Mouse (Mus musculus): ENCODE data around the gene Asap2.
A peak's percentile ranks its signal among the peaks of the same experiment; 100 is the strongest.

The Asap2 gene

GRCm38 (mm10) chr12:21264970-21265369 lies 274.7 kb downstream of the Asap2 start:
- no peak for DNase-seq (ENCODE audit: low read depth, low spot score)

GRCm38 (mm10) chr12:21265501-21265900 lies 275.2 kb downstream of the Asap2 start:
- no peak for DNase-seq (ENCODE audit: low read depth, low spot score)

- peak; percentile 69 for DNase-seq (ENCODE audit: low read depth, low spot score)
Measured at GRCm38 (mm10) chr12:21265946-21266783, 275.9 kb downstream of the Asap2 start.

GRCm38 (mm10) chr12:21266784-21267098 lies 276.5 kb downstream of the Asap2 start:
- no peak for DNase-seq (ENCODE audit: low read depth, low spot score)

- no peak for DNase-seq (ENCODE audit: low read depth, low spot score)
Measured at GRCm38 (mm10) chr12:21268083-21268616, 277.9 kb downstream of the Asap2 start.

- peak; percentile 47 for DNase-seq (ENCODE audit: low read depth, low spot score)
Measured at GRCm38 (mm10) chr12:21274446-21274845, 284.2 kb downstream of the Asap2 start.

- peak; percentile 34 for DNase-seq (ENCODE audit: low read depth, low spot score)
Measured at GRCm38 (mm10) chr12:21277352-21277864, 287.1 kb downstream of the Asap2 start.

GRCm38 (mm10) chr12:21284761-21285441 lies 294.6 kb downstream of the Asap2 start, which contains the start of gene Cpsf3:
Gene Cpsf3, plus strand, starts transcription at chr12:21285391.
- peak; percentile 46 for DNase-seq (ENCODE audit: low read depth, low spot score)

GRCm38 (mm10) chr12:21285508-21286242 lies 295.4 kb downstream of the Asap2 start:
- peak; percentile 68 for DNase-seq (ENCODE audit: low read depth, low spot score)

GRCm38 (mm10) chr12:21286243-21286622 lies 296.0 kb downstream of the Asap2 start, which contains the start of gene Itgb1bp1:
Gene Itgb1bp1, minus strand, starts transcription at chr12:21286284.
- peak; percentile 99 for DNase-seq (ENCODE audit: low read depth, low spot score)

- DNase-seq (ENCODE audit: low read depth, low spot score) = peak; percentile 46
Measured at GRCm38 (mm10) chr12:21286712-21287650, 296.7 kb downstream of the Asap2 start.

- DNase-seq (ENCODE audit: low read depth, low spot score) = no peak
Measured at GRCm38 (mm10) chr12:21288716-21289395, 298.6 kb downstream of the Asap2 start.

- DNase-seq (ENCODE audit: low read depth, low spot score) = no peak
Measured at GRCm38 (mm10) chr12:21289651-21290050, 299.4 kb downstream of the Asap2 start.

- no peak for DNase-seq (ENCODE audit: low read depth, low spot score)
Measured at GRCm38 (mm10) chr12:21298856-21299255, 308.6 kb downstream of the Asap2 start.

GRCm38 (mm10) chr12:21301324-21301723 lies 311.1 kb downstream of the Asap2 start:
- no peak for DNase-seq (ENCODE audit: low read depth, low spot score)

- DNase-seq (ENCODE audit: low read depth, low spot score) = no peak
Measured at GRCm38 (mm10) chr12:21301932-21302331, 311.7 kb downstream of the Asap2 start.

GRCm38 (mm10) chr12:21302361-21302783 lies 312.1 kb downstream of the Asap2 start:
- DNase-seq (ENCODE audit: low read depth, low spot score) = no peak

- DNase-seq (ENCODE audit: low read depth, low spot score) = no peak
Measured at GRCm38 (mm10) chr12:21305741-21306140, 315.5 kb downstream of the Asap2 start.

- no peak for DNase-seq (ENCODE audit: low read depth, low spot score)
Measured at GRCm38 (mm10) chr12:21306721-21307120, 316.5 kb downstream of the Asap2 start.

- no peak for DNase-seq (ENCODE audit: low read depth, low spot score)
Measured at GRCm38 (mm10) chr12:21312201-21312600, 321.9 kb downstream of the Asap2 start.
